Mouse (Mus musculus): ENCODE results near the gene Ulk3. TPM values are rescaled to one million over a fixed set of nuclear protein-coding genes. Genes with fewer than 3 reads are reported as not detected.

Ulk3 gene
- total RNA-seq, 2 experiments from 2014 or later: 6.0 to 12.9 TPM

- ATAC-seq (replicated peaks; ENCODE audit: poor library complexity, severe bottlenecking): no peak
Observed at GRCm38 (mm10) chr9:57641022-57641421, 51.8 kb downstream of the Ulk3 start.

DNA sequence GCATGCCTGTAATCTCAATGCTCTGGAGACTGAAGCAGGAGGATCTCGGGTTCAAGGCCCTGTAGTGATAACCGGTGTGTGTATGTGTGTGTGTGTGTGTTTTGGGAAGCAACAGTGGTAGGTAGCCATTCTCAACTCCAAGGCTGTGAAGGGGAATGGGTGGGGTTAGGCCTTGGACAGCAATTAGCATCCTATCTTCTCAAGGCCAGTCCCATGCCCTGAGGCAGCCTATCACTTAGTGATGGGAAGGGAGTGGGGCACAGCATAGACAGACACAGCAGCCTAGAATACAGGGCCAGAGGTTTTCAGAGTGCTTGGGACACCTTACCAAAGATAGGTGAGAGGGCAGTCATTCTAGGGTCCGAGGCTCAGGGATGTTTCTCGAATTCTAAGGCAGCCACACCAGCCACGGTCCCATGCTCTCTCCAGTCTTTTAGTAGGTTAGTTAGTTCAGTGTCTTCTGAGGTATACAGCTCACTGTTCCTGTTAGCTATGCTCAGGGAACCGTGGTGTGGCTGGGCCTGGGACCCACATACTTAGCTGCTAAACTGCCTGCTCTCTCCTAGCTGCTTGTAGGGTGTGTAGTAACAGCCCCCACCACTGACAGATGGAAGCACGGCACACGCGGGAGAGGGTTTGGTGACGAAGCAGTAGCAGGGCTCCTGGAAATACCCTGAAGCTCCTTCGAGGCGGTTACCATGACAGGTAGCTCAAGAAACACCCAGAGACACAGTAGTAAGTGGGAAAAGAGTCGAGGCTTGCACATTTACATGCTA lies 52.7 kb downstream of the Ulk3 start:
- no peak for ATAC-seq (replicated peaks; ENCODE audit: poor library complexity, severe bottlenecking)

DNA sequence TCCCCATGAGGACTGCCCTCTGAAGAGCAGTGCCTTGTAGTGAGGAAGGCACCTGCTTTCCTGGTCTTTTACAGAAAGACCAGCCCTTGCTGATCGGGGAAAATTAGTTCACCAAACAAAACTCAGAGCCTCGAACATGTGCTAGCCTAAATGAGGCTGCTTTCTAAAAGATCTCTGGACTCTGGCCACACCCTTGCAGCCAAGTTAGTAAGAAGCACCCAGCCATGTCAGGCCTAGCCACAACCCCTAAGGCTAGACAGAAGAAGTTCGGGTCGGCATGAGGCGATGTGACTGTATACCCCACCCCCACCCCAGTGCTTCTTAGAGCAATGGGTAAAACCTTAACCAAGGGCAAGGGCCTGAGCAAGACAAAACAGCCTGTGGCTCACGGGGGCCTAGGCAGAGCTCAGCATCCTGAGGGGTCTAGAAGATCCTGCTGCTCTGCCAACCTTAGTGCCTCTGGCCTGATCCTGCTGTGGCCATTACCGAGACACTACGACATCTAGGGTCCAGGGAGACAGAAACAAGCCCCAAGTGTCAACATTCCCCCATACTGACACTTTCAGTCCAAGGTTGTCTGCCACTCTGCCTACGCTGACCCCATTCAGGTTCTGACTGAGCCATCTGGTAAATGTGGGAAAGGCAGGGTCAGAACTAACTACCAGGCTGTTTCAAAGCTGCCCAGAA lies 54.1 kb downstream of the Ulk3 start:
- no peak for ATAC-seq (replicated peaks; ENCODE audit: poor library complexity, severe bottlenecking)

GRCm38 (mm10) chr9:57643856-57644180 lies 54.6 kb downstream of the Ulk3 start:
- peak; percentile 15 for ATAC-seq (replicated peaks; ENCODE audit: poor library complexity, severe bottlenecking)

- no peak for ATAC-seq (replicated peaks; ENCODE audit: poor library complexity, severe bottlenecking)
Observed at GRCm38 (mm10) chr9:57644442-57644943, 55.2 kb downstream of the Ulk3 start.

- peak; percentile 58 for ATAC-seq (replicated peaks; ENCODE audit: poor library complexity, severe bottlenecking)
Observed at GRCm38 (mm10) chr9:57644944-57645893, 56.0 kb downstream of the Ulk3 start.

Other genes with a start within 250 kb of the Ulk3 start
- gene Ppcdc, start 149.3 kb upstream of the Ulk3 start, total RNA-seq (2014; fragmentation: Nextera tagmentation): 19.4 and 25.2 TPM in 2 replicates
- gene Ppcdc, start 149.3 kb upstream of the Ulk3 start, total RNA-seq (2017): 10.0 and 13.4 TPM in 2 replicates
- 5.4 and 8.2 TPM in 2 replicates for gene Scamp5, start 121.4 kb upstream of the Ulk3 start, total RNA-seq (2014; fragmentation: Nextera tagmentation)
- gene Scamp5, start 121.4 kb upstream of the Ulk3 start, total RNA-seq (2017): 1.6 and 2.2 TPM in 2 replicates
- 0.32 TPM in 1 of 2 replicates, not detected in the other for gene Rpp25, start 85.4 kb upstream of the Ulk3 start, total RNA-seq (2014; fragmentation: Nextera tagmentation)
- gene Rpp25, start 85.4 kb upstream of the Ulk3 start, total RNA-seq (2017): 0.46 TPM in 1 of 2 replicates, not detected in the other
- gene Cox5a, start 68.2 kb upstream of the Ulk3 start, total RNA-seq (2014; fragmentation: Nextera tagmentation): 540 and 741 TPM in 2 replicates
- gene Cox5a, start 68.2 kb upstream of the Ulk3 start, total RNA-seq (2017): 121 and 142 TPM in 2 replicates
- gene Fam219b, start 51.9 kb upstream of the Ulk3 start, total RNA-seq (2014; fragmentation: Nextera tagmentation): 7.3 and 7.5 TPM in 2 replicates
- 11.4 and 12.6 TPM in 2 replicates for gene Fam219b, start 51.9 kb upstream of the Ulk3 start, total RNA-seq (2017)
- 10.8 and 23.1 TPM in 2 replicates for gene Mpi, start 36.7 kb upstream of the Ulk3 start, total RNA-seq (2014; fragmentation: Nextera tagmentation)
- 13.9 and 17.8 TPM in 2 replicates for gene Mpi, start 36.7 kb upstream of the Ulk3 start, total RNA-seq (2017)
- gene Scamp2, start 28.5 kb upstream of the Ulk3 start, total RNA-seq (2014; fragmentation: Nextera tagmentation): 66.9 and 68.5 TPM in 2 replicates
- 26.8 and 38.2 TPM in 2 replicates for gene Scamp2, start 28.5 kb upstream of the Ulk3 start, total RNA-seq (2017)
- gene Cplx3, start 16.8 kb downstream of the Ulk3 start, total RNA-seq (2014; fragmentation: Nextera tagmentation): not detected in 2 replicates
- not detected in 2 replicates for gene Cplx3, start 16.8 kb downstream of the Ulk3 start, total RNA-seq (2017)
- gene Lman1l, start 31.3 kb downstream of the Ulk3 start, total RNA-seq (2014; fragmentation: Nextera tagmentation): not detected in 2 replicates
- gene Lman1l, start 31.3 kb downstream of the Ulk3 start, total RNA-seq (2017): not detected in 2 replicates
- gene Csk, start 64.2 kb downstream of the Ulk3 start, total RNA-seq (2014; fragmentation: Nextera tagmentation): 86.9 and 92.3 TPM in 2 replicates
- 83.8 and 113 TPM in 2 replicates for gene Csk, start 64.2 kb downstream of the Ulk3 start, total RNA-seq (2017)
- gene Cyp1a2, start 94.3 kb downstream of the Ulk3 start, total RNA-seq (2014; fragmentation: Nextera tagmentation): not detected in 2 replicates
- not detected in 2 replicates for gene Cyp1a2, start 94.3 kb downstream of the Ulk3 start, total RNA-seq (2017)
- not detected in 2 replicates for gene Cyp1a1, start 98.5 kb downstream of the Ulk3 start, total RNA-seq (2014; fragmentation: Nextera tagmentation)
- gene Cyp1a1, start 98.5 kb downstream of the Ulk3 start, total RNA-seq (2017): not detected in 2 replicates
- gene Edc3, start 119.1 kb downstream of the Ulk3 start, total RNA-seq (2014; fragmentation: Nextera tagmentation): 14.6 and 20.3 TPM in 2 replicates
- gene Edc3, start 119.1 kb downstream of the Ulk3 start, total RNA-seq (2017): 3.5 and 4.3 TPM in 2 replicates
- 44.0 and 48.0 TPM in 2 replicates for gene Clk3, start 176.4 kb downstream of the Ulk3 start, total RNA-seq (2014; fragmentation: Nextera tagmentation)
- gene Clk3, start 176.4 kb downstream of the Ulk3 start, total RNA-seq (2017): 36.8 and 49.9 TPM in 2 replicates
- gene Arid3b, start 247.3 kb downstream of the Ulk3 start, total RNA-seq (2014; fragmentation: Nextera tagmentation): 2.0 and 3.6 TPM in 2 replicates
- gene Arid3b, start 247.3 kb downstream of the Ulk3 start, total RNA-seq (2017): 0.99 and 1.3 TPM in 2 replicates